Mouse (Mus musculus): ENCODE data around the gene Rps6ka1. TPM values are rescaled to one million over a fixed set of nuclear protein-coding genes. Genes with fewer than 3 reads are reported as not detected.
A peak's percentile ranks its signal among the peaks of the same experiment; 100 is the strongest.
"Not testable (repeated sequence)": the region's sequence is repeated elsewhere in the genome, so short reads cannot be mapped to it uniquely, and the experiment has no call there.

The Rps6ka1 gene
- polyA plus RNA-seq, 1 experiment from 2014 or later = 42.2 TPM

DNA sequence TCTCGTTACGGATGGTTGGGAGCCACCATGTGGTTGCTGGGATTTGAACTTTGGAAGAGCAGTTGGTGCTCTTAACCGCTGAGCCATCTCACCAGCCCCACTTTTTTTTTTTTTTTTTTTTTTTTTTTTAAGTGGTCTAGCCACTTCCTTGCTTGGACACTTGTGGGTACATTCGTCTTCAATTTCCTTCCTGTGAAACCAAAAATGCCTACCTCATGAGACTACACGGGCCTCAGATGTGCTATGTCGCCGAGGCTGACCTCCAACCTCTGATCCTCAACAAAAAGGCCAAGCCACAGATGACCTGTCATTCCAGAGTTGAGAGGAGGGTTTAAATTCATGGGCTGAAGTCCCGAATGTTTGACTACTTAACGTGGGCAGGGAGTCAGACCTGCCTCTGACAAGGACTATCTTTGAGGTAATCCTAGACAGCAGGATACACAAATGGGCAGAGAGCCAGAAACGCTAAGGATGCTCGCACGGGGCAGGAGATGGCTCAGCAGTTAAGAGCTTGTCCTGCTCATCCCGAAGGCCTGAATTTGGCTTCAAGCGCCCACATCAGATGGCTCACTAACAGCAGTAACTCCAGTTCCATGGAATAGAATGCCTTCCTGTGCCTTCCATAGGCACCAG, 43.3 kb downstream of the Rps6ka1 start:
- WGBS = 78% methylated on average over 14 of the region's 14 CpGs
- Histone ChIP-seq H3K9me3 (no peaks in the 10 kb centered on the region), H3K4me3 (no peak overlapping the region), H3K4me2 (replicated peaks) (no peak overlapping the region), H3K27me3 (no peaks in the 10 kb centered on the region), H3K36me3 (peaks cover 23% of the 10 kb centered on the region), H3K4me1 (no peaks in the 10 kb centered on the region), H3K9ac (no peak overlapping the region), H3K27ac (no peak overlapping the region)
- no peak for ATAC-seq (ENCODE audit: low FRiP score, low read depth)

GRCm38 (mm10) chr4:133842992-133843737, 44.4 kb downstream of the Rps6ka1 start:
- Histone ChIP-seq H3K4me3 (no peak overlapping the region), H3K4me2 (replicated peaks) (no peak overlapping the region), H3K4me1 (no peaks in the 10 kb centered on the region), H3K9ac (no peak overlapping the region), H3K27me3 (no peaks in the 10 kb centered on the region), H3K27ac (no peak overlapping the region), H3K36me3 (peaks cover 16% of the 10 kb centered on the region), H3K9me3 (no peaks in the 10 kb centered on the region)
- 86% methylated on average over 9 of the region's 10 CpGs for WGBS
- ATAC-seq (ENCODE audit: low FRiP score, low read depth) = no peak

- not testable (repeated sequence) for H3K4me3 ChIP-seq; H3K4me2 ChIP-seq (replicated peaks); H3K27ac ChIP-seq; H3K27me3 ChIP-seq; H3K9ac ChIP-seq; H3K4me1 ChIP-seq; H3K9me3 ChIP-seq; ATAC-seq (ENCODE audit: low FRiP score, low read depth); H3K36me3 ChIP-seq
- 87% methylated on average over 6 of the region's 7 CpGs for WGBS
Observed at GRCm38 (mm10) chr4:133841756-133842483, 45.7 kb downstream of the Rps6ka1 start.

GRCm38 (mm10) chr4:133841035-133841434, 46.6 kb downstream of the Rps6ka1 start:
- H3K36me3 ChIP-seq = no peaks in the 10 kb centered on the region
- peak overlapping the region; percentile 19; the same call in 1 of the 2 replicates for H3K9ac ChIP-seq
- no peaks in the 10 kb centered on the region for H3K27me3 ChIP-seq
- H3K9me3 ChIP-seq = no peaks in the 10 kb centered on the region
- H3K4me1 ChIP-seq = no peaks in the 10 kb centered on the region
- H3K4me3 ChIP-seq = no peak overlapping the region
- ATAC-seq (ENCODE audit: low FRiP score, low read depth) = no peak
- no peak overlapping the region for H3K4me2 ChIP-seq (replicated peaks)
- 24% methylated on average over 9 of the region's 9 CpGs for WGBS
- no peak overlapping the region for H3K27ac ChIP-seq

DNA sequence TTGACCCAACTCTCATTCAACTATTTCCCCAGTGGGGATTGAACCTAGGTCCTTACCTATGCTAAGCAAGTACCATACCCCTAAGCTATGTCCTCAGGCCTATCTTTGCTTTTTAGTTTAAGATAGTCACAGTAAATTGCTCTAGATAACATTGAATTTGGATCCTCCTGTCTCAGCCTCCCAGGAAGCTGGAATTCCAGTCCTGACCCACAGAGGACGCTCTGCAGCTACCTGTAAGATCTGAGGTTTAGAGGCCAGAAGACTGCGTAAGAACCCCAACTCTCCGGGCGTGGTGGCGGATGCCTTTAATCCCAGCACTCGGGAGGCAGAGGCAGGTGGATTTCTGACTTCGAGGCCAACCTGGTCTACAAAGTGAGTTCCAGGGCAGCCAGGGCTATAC, 47.1 kb downstream of the Rps6ka1 start:
- no peaks in the 10 kb centered on the region for H3K9me3 ChIP-seq
- 95% methylated on average over 7 of the region's 7 CpGs for WGBS

GRCm38 (mm10) chr4:133839385-133839826, 48.2 kb downstream of the Rps6ka1 start:
- H3K9me3 ChIP-seq = no peaks in the 10 kb centered on the region
- H3K27me3 ChIP-seq = no peaks in the 10 kb centered on the region
- no peak for ATAC-seq (ENCODE audit: low FRiP score, low read depth)
- no peak overlapping the region for H3K27ac ChIP-seq
- H3K4me3 ChIP-seq = no peak overlapping the region
- no peak overlapping the region for H3K9ac ChIP-seq
- no peaks in the 10 kb centered on the region for H3K4me1 ChIP-seq
- WGBS = 77% methylated on average over 4 of the region's 4 CpGs
- H3K4me2 ChIP-seq (replicated peaks) = no peak overlapping the region
- no peaks in the 10 kb centered on the region for H3K36me3 ChIP-seq

More for the DNA sequence above, 47.1 kb downstream of the Rps6ka1 start:
- Histone ChIP-seq H3K9ac (no peak overlapping the region), H3K4me1 (no peaks in the 10 kb centered on the region), H3K4me3 (no peak overlapping the region), H3K27me3 (no peaks in the 10 kb centered on the region), H3K27ac (no peak overlapping the region), H3K4me2 (replicated peaks) (no peak overlapping the region), H3K36me3 (no peaks in the 10 kb centered on the region)
- ATAC-seq (ENCODE audit: low FRiP score, low read depth) = no peak

DNA sequence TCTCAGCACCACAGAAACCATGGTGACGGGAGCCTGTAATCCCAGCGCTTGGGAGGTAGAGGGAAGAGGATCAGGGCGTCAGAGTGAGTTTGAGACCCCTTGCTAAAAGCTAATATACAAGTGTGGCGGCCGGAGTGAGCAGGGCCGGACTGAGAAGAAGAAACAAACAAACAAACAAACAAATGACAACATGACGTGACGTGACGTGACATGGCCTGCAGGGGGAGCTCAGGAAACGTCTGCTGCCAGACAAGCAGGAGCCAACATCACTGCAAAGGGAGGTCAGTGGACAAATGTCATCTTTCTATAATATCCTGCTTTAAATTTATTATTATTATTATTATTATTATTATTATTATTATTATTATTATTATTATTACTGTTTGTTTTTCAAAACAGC, 51.0 kb downstream of the Rps6ka1 start:
- no peak overlapping the region for H3K4me2 ChIP-seq (replicated peaks)
- H3K9ac ChIP-seq = no peak overlapping the region
- no peaks in the 10 kb centered on the region for H3K9me3 ChIP-seq
- no peaks in the 10 kb centered on the region for H3K27me3 ChIP-seq
- WGBS = 60% methylated on average over 10 of the region's 10 CpGs
- H3K4me3 ChIP-seq = no peak overlapping the region
- no peaks in the 10 kb centered on the region for H3K36me3 ChIP-seq
- no peak for ATAC-seq (ENCODE audit: low FRiP score, low read depth)
- no peak overlapping the region for H3K27ac ChIP-seq
- H3K4me1 ChIP-seq = no peaks in the 10 kb centered on the region

DNA sequence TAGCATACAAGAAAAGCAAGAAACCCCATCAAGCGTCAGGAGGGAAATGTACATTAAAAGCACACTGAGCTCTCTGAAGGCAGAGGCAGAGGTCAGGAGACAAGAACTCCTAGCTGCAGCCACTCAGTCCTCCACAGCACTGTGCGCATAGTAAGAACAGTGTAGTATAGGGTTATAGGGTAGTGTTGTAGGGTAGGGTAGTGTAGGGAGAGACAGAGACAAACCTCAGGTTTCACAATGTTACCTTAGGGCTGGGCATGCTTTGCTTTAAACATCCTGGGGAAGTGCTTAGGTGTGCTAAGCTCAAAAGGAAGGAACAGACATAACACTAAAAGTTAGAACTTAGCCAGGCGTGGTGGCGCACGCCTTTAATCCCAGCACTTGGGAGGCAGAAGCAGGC, 52.4 kb downstream of the Rps6ka1 start:
- Histone ChIP-seq H3K4me2 (replicated peaks) (no peak overlapping the region), H3K27me3 (no peaks in the 10 kb centered on the region), H3K4me1 (no peaks in the 10 kb centered on the region), H3K9me3 (no peaks in the 10 kb centered on the region), H3K36me3 (no peaks in the 10 kb centered on the region), H3K27ac (no peak overlapping the region), H3K4me3 (no peak overlapping the region), H3K9ac (no peak overlapping the region)
- WGBS = 93% methylated on average over 5 of the region's 5 CpGs
- ATAC-seq (ENCODE audit: low FRiP score, low read depth) = no peak

DNA sequence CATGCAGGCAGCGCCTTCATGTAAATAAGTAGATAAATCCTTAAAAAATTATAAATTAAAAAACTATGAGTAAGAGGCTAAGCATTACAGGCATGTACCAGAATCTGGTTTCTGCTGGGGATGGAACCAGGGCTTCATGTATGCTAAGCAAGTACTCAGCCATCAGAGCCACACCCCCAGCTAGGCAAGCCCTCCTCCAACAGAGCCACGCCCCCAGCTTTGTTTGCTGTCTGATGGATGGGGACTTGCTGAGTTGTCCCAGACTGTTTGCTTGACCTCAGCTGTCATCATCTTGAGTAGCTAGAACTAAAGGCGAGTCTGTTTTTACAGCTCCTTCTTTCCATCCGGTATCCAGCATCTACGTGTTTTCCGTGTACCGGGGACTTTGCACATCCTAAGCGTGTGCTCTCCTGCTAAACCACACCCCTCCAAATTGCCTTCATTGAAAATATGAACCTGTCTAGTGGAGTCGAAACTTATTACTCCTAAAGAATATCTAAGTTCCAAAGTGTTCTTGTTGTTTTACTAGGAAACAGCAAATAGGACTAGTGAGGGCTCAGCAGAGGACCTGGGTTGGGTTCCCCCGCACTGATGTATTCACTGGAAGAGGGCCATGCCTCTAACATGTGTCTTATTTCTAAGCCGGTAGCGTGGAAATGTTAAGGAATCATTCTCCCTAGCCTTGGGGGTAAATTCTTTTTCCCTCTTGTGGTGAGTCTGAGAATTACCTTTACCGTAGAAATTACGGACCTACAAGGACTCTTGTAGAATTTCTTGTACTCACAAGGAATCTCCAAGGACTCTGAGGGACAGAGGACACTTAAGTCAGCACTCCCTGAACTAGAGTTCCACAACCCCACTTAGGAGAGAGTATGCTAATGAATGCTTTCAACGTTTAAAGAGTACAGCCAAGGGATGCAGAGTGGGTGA, 54.4 kb downstream of the Rps6ka1 start:
- Histone ChIP-seq H3K27ac (no peak overlapping the region), H3K9me3 (no peaks in the 10 kb centered on the region), H3K4me2 (replicated peaks) (no peak overlapping the region), H3K9ac (no peak overlapping the region), H3K27me3 (peaks cover 11% of the 10 kb centered on the region), H3K4me3 (no peak overlapping the region), H3K4me1 (peaks cover 14% of the 10 kb centered on the region), H3K36me3 (no peaks in the 10 kb centered on the region)
- no peak for ATAC-seq (ENCODE audit: low FRiP score, low read depth)
- WGBS = 75% methylated on average over 15 of the region's 15 CpGs

- H3K36me3 ChIP-seq = no peaks in the 10 kb centered on the region
- no peaks in the 10 kb centered on the region for H3K9me3 ChIP-seq
- no peak overlapping the region for H3K9ac ChIP-seq
- no peak overlapping the region for H3K4me3 ChIP-seq
- no peak for ATAC-seq (ENCODE audit: low FRiP score, low read depth)
- H3K27ac ChIP-seq = no peak overlapping the region
- H3K4me1 ChIP-seq = peaks cover 22% of the 10 kb centered on the region
- no peak overlapping the region for H3K4me2 ChIP-seq (replicated peaks)
- 95% methylated on average over 1 of the region's 1 CpGs for WGBS
- peaks cover 20% of the 10 kb centered on the region for H3K27me3 ChIP-seq
Observed at GRCm38 (mm10) chr4:133830453-133830852, 57.1 kb downstream of the Rps6ka1 start.

DNA sequence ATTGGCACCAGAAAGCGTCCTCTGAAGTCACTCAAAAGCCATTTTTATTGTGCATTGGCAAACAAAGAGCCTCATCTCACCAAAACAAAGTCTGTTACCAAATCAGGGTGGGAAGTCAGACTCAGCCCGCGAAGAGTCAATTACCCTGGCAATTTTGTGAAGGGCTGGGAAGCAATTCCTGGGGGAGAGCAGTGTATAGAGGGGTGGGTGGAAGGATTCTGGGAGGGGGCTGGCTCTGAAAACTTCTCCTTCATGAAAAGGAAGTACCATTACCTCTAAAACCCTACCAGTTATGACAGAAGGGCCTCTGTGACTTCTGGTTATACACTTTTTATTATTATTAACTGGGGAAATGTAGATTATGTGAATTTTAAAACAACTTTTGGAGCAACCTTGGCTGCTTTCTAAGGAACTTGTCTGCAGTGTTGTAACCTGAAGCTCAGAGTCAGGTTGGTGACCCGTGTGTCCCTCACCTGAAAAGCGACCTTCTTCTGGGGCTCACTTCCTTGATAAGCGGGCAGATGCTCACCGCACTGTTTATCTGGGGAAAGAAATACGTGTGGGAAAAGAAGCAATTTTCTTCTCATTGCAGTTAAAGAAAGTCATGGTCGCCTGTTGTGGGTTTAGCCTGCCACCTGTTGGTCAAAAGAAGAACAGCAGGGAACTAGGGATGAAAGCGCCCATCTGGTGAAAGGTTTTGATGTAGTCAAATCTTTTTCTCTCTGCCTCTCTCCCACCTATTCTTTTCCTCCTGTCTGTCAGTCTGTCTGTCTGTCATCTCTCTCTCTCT, 58.1 kb downstream of the Rps6ka1 start:
- Histone ChIP-seq H3K4me1 (peaks cover 22% of the 10 kb centered on the region), H3K4me3 (0 out of 2 replicates have a peak overlapping the region, but pooled peaks have one; percentile 1), H3K27ac (no peak overlapping the region), H3K9ac (no peak overlapping the region), H3K36me3 (no peaks in the 10 kb centered on the region), H3K27me3 (peaks cover 20% of the 10 kb centered on the region), H3K4me2 (replicated peaks) (peak overlapping the region; percentile 40), H3K9me3 (no peaks in the 10 kb centered on the region)
- 3% methylated on average over 10 of the region's 10 CpGs for WGBS
- no peak for ATAC-seq (ENCODE audit: low FRiP score, low read depth)

Measured in limb, embryonic 13.5 days (tissue).